Mouse (Mus musculus): ENCODE measurements at regions not wholly inside any gene's neighbourhood (a gene's known extent, or its start where the extent isn't known, plus 50 kb on each side); places are given as distances from the start of the nearest gene placed in this dataset.

GRCm38 (mm10) chr4:31727498-31728148 is 236.3 kb upstream of the Map3k7 start:
- H3K4me3 ChIP-seq, result no peak overlapping the region
- TF ChIP-seq MYOD1 (IDR thresholded peaks at IDR 0.05; ENCODE audit: control insufficient read depth in 1 of 3, insufficient read length in 2 of 3, low read depth in 2 of 3), result no peak
- no peak overlapping the region for H3K4me2 ChIP-seq (ENCODE audit: low read depth)
- no peaks in the 10 kb centered on the region for H3K36me3 ChIP-seq (ENCODE audit: control insufficient read depth, insufficient read depth)
- no peak overlapping the region for H3ac ChIP-seq (ENCODE audit: control insufficient read depth, insufficient read length)
- no peaks in the 10 kb centered on the region for H3K79me2 ChIP-seq (ENCODE audit: control insufficient read depth, insufficient read depth)
- no peaks in the 10 kb centered on the region for H3K27me3 ChIP-seq (ENCODE audit: control insufficient read depth, insufficient read depth, insufficient read length)

DNA sequence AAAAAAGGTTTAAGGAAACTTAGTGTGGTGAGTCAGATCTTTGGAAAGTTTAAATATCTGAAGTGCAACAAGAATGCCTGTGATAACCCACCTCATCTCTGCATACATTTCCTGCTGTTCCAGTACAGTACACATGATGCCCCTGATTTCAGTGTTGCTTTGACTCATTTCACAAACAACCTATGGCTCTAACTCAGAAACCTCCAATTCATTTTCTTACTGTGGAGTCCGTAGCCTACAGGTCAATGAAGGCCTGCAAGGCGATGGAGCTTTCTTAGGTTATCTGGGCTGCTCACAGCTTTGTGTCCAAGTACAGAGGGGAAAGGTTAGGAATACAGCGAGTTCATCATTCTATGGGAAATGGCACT is 235.8 kb upstream of the Map3k7 start:
- H3K4me2 ChIP-seq (ENCODE audit: low read depth), result no peak overlapping the region
- H3ac ChIP-seq (ENCODE audit: control insufficient read depth, insufficient read length), result no peak overlapping the region
- H3K4me3 ChIP-seq, result no peak overlapping the region
- H3K27me3 ChIP-seq (ENCODE audit: control insufficient read depth, insufficient read depth, insufficient read length), result no peaks in the 10 kb centered on the region
- H3K79me2 ChIP-seq (ENCODE audit: control insufficient read depth, insufficient read depth), result no peaks in the 10 kb centered on the region
- H3K36me3 ChIP-seq (ENCODE audit: control insufficient read depth, insufficient read depth), result no peaks in the 10 kb centered on the region
- TF ChIP-seq POLR2AphosphoS2 (IDR thresholded peaks at IDR 0.05; ENCODE audit: insufficient read length, low read depth), result no peak
- TF ChIP-seq REST (IDR thresholded peaks at IDR 0.05; ENCODE audit: insufficient read depth, insufficient read length), result no peak
- TF ChIP-seq MAX (IDR thresholded peaks at IDR 0.05; ENCODE audit: low read depth), result no peak
- no peak for TF ChIP-seq SRF (IDR thresholded peaks at IDR 0.05; ENCODE audit: control insufficient read depth, insufficient read length, low read depth)
- TF ChIP-seq USF1 (IDR thresholded peaks at IDR 0.05; ENCODE audit: low read depth), result no peak
- TF ChIP-seq CEBPB (IDR thresholded peaks at IDR 0.05; ENCODE audit: insufficient read depth, poor library complexity, severe bottlenecking), result no peak
- no peak for TF ChIP-seq TCF3 (IDR thresholded peaks at IDR 0.05; ENCODE audit: insufficient read length, low read depth)
- TF ChIP-seq MYOG (IDR thresholded peaks at IDR 0.05; ENCODE audit: control insufficient read depth in 1 of 3, insufficient read depth in 1 of 3, insufficient read length in 2 of 3, low read depth in 2 of 3), result no peak
- TF ChIP-seq MYOD1 (IDR thresholded peaks at IDR 0.05; ENCODE audit: control insufficient read depth in 1 of 3, insufficient read length in 2 of 3, low read depth in 2 of 3), result no peak

GRCm38 (mm10) chr4:31743776-31744175 is 220.1 kb upstream of the Map3k7 start:
- Histone ChIP-seq H3K4me3 (no peak overlapping the region), H3ac (ENCODE audit: control insufficient read depth, insufficient read length) (no peak overlapping the region), H3K36me3 (ENCODE audit: control insufficient read depth, insufficient read depth) (no peaks in the 10 kb centered on the region), H3K27me3 (ENCODE audit: control insufficient read depth, insufficient read depth, insufficient read length) (no peaks in the 10 kb centered on the region), H3K79me2 (ENCODE audit: control insufficient read depth, insufficient read depth) (no peaks in the 10 kb centered on the region), H3K4me2 (ENCODE audit: low read depth) (no peak overlapping the region)
- TF ChIP-seq SRF (IDR thresholded peaks at IDR 0.05; ENCODE audit: control insufficient read depth, insufficient read length, low read depth), result no peak
- no peak for TF ChIP-seq POLR2AphosphoS2 (IDR thresholded peaks at IDR 0.05; ENCODE audit: insufficient read length, low read depth)
- no peak for TF ChIP-seq REST (IDR thresholded peaks at IDR 0.05; ENCODE audit: insufficient read depth, insufficient read length)
- TF ChIP-seq USF1 (IDR thresholded peaks at IDR 0.05; ENCODE audit: low read depth), result no peak
- no peak for TF ChIP-seq CEBPB (IDR thresholded peaks at IDR 0.05; ENCODE audit: insufficient read depth, poor library complexity, severe bottlenecking)
- no peak for TF ChIP-seq E2F4 (IDR thresholded peaks at IDR 0.05; ENCODE audit: insufficient read depth)
- TF ChIP-seq POLR2A (IDR thresholded peaks at IDR 0.05; ENCODE audit: insufficient read length, low read depth), result no peak
- no peak for TF ChIP-seq MYOD1 (IDR thresholded peaks at IDR 0.05; ENCODE audit: control insufficient read depth in 1 of 3, insufficient read length in 2 of 3, low read depth in 2 of 3)
- no peak for TF ChIP-seq MAX (IDR thresholded peaks at IDR 0.05; ENCODE audit: low read depth)

- Histone ChIP-seq H3K27me3 (ENCODE audit: control insufficient read depth, insufficient read depth, insufficient read length) (no peaks in the 10 kb centered on the region), H3ac (ENCODE audit: control insufficient read depth, insufficient read length) (no peak overlapping the region), H3K4me2 (ENCODE audit: low read depth) (no peak overlapping the region), H3K79me2 (ENCODE audit: control insufficient read depth, insufficient read depth) (no peaks in the 10 kb centered on the region), H3K4me3 (no peak overlapping the region), H3K36me3 (ENCODE audit: control insufficient read depth, insufficient read depth) (no peaks in the 10 kb centered on the region)
- no peak for TF ChIP-seq MAX (IDR thresholded peaks at IDR 0.05; ENCODE audit: low read depth)
- TF ChIP-seq MYOD1 (IDR thresholded peaks at IDR 0.05; ENCODE audit: control insufficient read depth in 1 of 3, insufficient read length in 2 of 3, low read depth in 2 of 3), result no peak
- no peak for TF ChIP-seq TCF12 (IDR thresholded peaks at IDR 0.05; ENCODE audit: insufficient read depth, poor library complexity, severe bottlenecking)
- no peak for TF ChIP-seq MYOG (IDR thresholded peaks at IDR 0.05; ENCODE audit: control insufficient read depth in 1 of 3, insufficient read depth in 1 of 3, insufficient read length in 2 of 3, low read depth in 2 of 3)
- no peak for TF ChIP-seq REST (IDR thresholded peaks at IDR 0.05; ENCODE audit: insufficient read depth, insufficient read length)
- TF ChIP-seq USF1 (IDR thresholded peaks at IDR 0.05; ENCODE audit: low read depth), result no peak
- no peak for TF ChIP-seq E2F4 (IDR thresholded peaks at IDR 0.05; ENCODE audit: insufficient read depth)
- no peak for TF ChIP-seq SRF (IDR thresholded peaks at IDR 0.05; ENCODE audit: control insufficient read depth, insufficient read length, low read depth)
- no peak for TF ChIP-seq POLR2A (IDR thresholded peaks at IDR 0.05; ENCODE audit: insufficient read length, low read depth)
- TF ChIP-seq TCF3 (IDR thresholded peaks at IDR 0.05; ENCODE audit: insufficient read length, low read depth), result no peak
- TF ChIP-seq POLR2AphosphoS2 (IDR thresholded peaks at IDR 0.05; ENCODE audit: insufficient read length, low read depth), result no peak
- TF ChIP-seq CEBPB (IDR thresholded peaks at IDR 0.05; ENCODE audit: insufficient read depth, poor library complexity, severe bottlenecking), result no peak
These were observed 219.5 kb upstream of the Map3k7 start for GRCm38 (mm10) chr4:31744431-31744830.

- Histone ChIP-seq H3K4me3 (no peak overlapping the region), H3K79me2 (ENCODE audit: control insufficient read depth, insufficient read depth) (no peaks in the 10 kb centered on the region), H3K27me3 (ENCODE audit: control insufficient read depth, insufficient read depth, insufficient read length) (no peaks in the 10 kb centered on the region), H3K36me3 (ENCODE audit: control insufficient read depth, insufficient read depth) (no peaks in the 10 kb centered on the region), H3ac (ENCODE audit: control insufficient read depth, insufficient read length) (no peak overlapping the region), H3K4me2 (ENCODE audit: low read depth) (no peak overlapping the region)
- no peak for TF ChIP-seq MYOD1 (IDR thresholded peaks at IDR 0.05; ENCODE audit: control insufficient read depth in 1 of 3, insufficient read length in 2 of 3, low read depth in 2 of 3)
- TF ChIP-seq TCF3 (IDR thresholded peaks at IDR 0.05; ENCODE audit: insufficient read length, low read depth), result no peak
- no peak for TF ChIP-seq REST (IDR thresholded peaks at IDR 0.05; ENCODE audit: insufficient read depth, insufficient read length)
- no peak for TF ChIP-seq SRF (IDR thresholded peaks at IDR 0.05; ENCODE audit: control insufficient read depth, insufficient read length, low read depth)
- TF ChIP-seq POLR2AphosphoS2 (IDR thresholded peaks at IDR 0.05; ENCODE audit: insufficient read length, low read depth), result no peak
- no peak for TF ChIP-seq E2F4 (IDR thresholded peaks at IDR 0.05; ENCODE audit: insufficient read depth)
- no peak for TF ChIP-seq POLR2A (IDR thresholded peaks at IDR 0.05; ENCODE audit: insufficient read length, low read depth)
- TF ChIP-seq USF1 (IDR thresholded peaks at IDR 0.05; ENCODE audit: low read depth), result no peak
- no peak for TF ChIP-seq MAX (IDR thresholded peaks at IDR 0.05; ENCODE audit: low read depth)
- TF ChIP-seq CEBPB (IDR thresholded peaks at IDR 0.05; ENCODE audit: insufficient read depth, poor library complexity, severe bottlenecking), result no peak
- no peak for TF ChIP-seq TCF12 (IDR thresholded peaks at IDR 0.05; ENCODE audit: insufficient read depth, poor library complexity, severe bottlenecking)
- no peak for TF ChIP-seq MYOG (IDR thresholded peaks at IDR 0.05; ENCODE audit: control insufficient read depth in 1 of 3, insufficient read depth in 1 of 3, insufficient read length in 2 of 3, low read depth in 2 of 3)
These were observed 210.1 kb upstream of the Map3k7 start for GRCm38 (mm10) chr4:31753677-31754312.
